Comparison of ENCODE assay signal across 31 mouse cellular contexts in the genomic region with DNA sequence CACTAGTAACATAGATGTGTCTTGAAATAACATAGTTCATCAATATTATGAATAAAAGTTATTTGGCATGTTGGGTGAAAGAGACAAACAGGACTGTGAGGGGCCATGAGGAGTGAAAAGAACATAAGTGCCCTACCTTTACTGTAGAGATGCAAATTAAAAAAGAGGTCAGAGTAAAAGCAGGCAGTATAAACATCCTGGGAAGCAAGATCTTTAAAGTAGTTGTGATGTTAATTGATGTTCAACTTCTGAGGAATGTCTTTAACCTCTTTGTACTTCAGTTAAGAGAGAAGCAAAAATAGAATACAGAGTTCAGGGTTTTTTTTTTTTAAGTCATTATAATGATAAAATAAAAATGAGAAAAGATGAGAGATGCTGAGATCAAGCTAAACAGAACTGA. TPM values are rescaled to one million over a fixed set of nuclear protein-coding genes. Genes with fewer than 3 reads are reported as not detected.
A peak's percentile ranks its signal among the peaks of the same experiment; 100 is the strongest.
DNase-seq lines count a peak whose midpoint lies in the region; ATAC-seq and TF ChIP-seq lines count a peak whose summit lies in the region.
"Had no signal": no experiment of that assay in that cellular context is flagged by ENCODE, and none has a peak within 500 bp of the region (broad histone marks: within the 10 kb centered on the region; RNA-seq: fewer than 3 reads in every experiment).

No protein-coding gene starts in this region.

- no peak overlapping the region for H3K9ac ChIP-seq in ES-E14 (ENCODE audit: insufficient read depth, low read depth, low read length, poor library complexity, severe bottlenecking)
- H3K9ac ChIP-seq in midbrain, postnatal 0 days (replicated peaks; ENCODE audit: low read length, poor library complexity, severe bottlenecking): no peak overlapping the region
- no peak overlapping the region for H3K9ac ChIP-seq in liver, embryonic 12.5 days

- in situ Hi-C loops in ES-E14 (cut with MboI; ENCODE audit: low sequenced_read_pairs in 2 of 2, unreplicated experiment in 2 of 2): no loop called here

- no peaks in the 10 kb centered on the region for H3K9me3 ChIP-seq in ES-E14 (ENCODE audit: control insufficient read depth, insufficient read depth, low read depth, low read length)
- no peaks in the 10 kb centered on the region for H3K9me3 ChIP-seq in midbrain, postnatal 0 days (ENCODE audit: low read length)
- H3K9me3 ChIP-seq in liver, embryonic 12.5 days (replicated peaks): no peaks in the 10 kb centered on the region
- H3K9me3 ChIP-seq: G1E had no signal

- peak; percentile 51 for DNase-seq in ES-CJ7 (ENCODE audit: low read depth, low spot score)
- DNase-seq in ES-E14 (ENCODE audit: low read depth, low spot score): peak; percentile 19
- peak; percentile 63 for DNase-seq in R1 (ENCODE audit: low read depth, low spot score)
- DNase-seq in ZHBTc4 (ENCODE audit: low read depth, low spot score): peak; percentile 46
- DNase-seq in urinary bladder, postnatal 36 days (ENCODE audit: low spot score in 2 of 2): no peak
- DNase-seq in midbrain, postnatal 0 days (ENCODE audit: low spot score): no peak
- DNase-seq in testis, postnatal 14 days (ENCODE audit: low spot score): no peak
- DNase-seq: adrenal gland, adult 2 months; adrenal gland, adult 8-10 months; adrenal gland, postnatal 10 days; adrenal gland, postnatal 14 days; adrenal gland, postnatal 25 days; adrenal gland, postnatal 36 days; B cell, adult 2 months; cerebellum, adult 11 months; cerebellum, adult 11-12 months; cerebellum, adult 18-20 months; cerebellum, adult 2 months; cerebellum, adult 8-10 months; cerebellum, adult 9-10 months had no signal

- H3K4me1 ChIP-seq in ES-E14 (ENCODE audit: control insufficient read depth in 2 of 2, insufficient read depth in 2 of 2, low read length in 2 of 2, poor library complexity in 1 of 2): peaks cover 2 to 3% of the 10 kb centered on the region in 2 experiments; a peak in 2 of 4 replicates
- H3K4me1 ChIP-seq in midbrain, postnatal 0 days (ENCODE audit: insufficient read depth, low read length): no peaks in the 10 kb centered on the region
- H3K4me1 ChIP-seq in liver, embryonic 12.5 days: no peaks in the 10 kb centered on the region

- no peaks in the 10 kb centered on the region for H3K36me3 ChIP-seq in ES-E14 (ENCODE audit: control insufficient read depth, insufficient read depth, low read length, poor library complexity, severe bottlenecking)
- H3K36me3 ChIP-seq in midbrain, postnatal 0 days (ENCODE audit: insufficient read depth, low read length): no peaks in the 10 kb centered on the region
- H3K36me3 ChIP-seq in liver, embryonic 12.5 days: no peaks in the 10 kb centered on the region
- H3K36me3 ChIP-seq: G1E had no signal

- no peak overlapping the region for H3K27ac ChIP-seq in ES-E14 (ENCODE audit: insufficient read depth, low read depth, low read length, poor library complexity, severe bottlenecking)
- no peak overlapping the region for H3K27ac ChIP-seq in midbrain, postnatal 0 days (ENCODE audit: low read depth, low read length)
- no peak overlapping the region for H3K27ac ChIP-seq in liver, embryonic 12.5 days

- no peak for ATAC-seq in midbrain, postnatal 0 days (ENCODE audit: low FRiP score)
- ATAC-seq in liver, embryonic 12.5 days: no peak
- ATAC-seq: activated CD4-positive, CD25-positive, alpha-beta regulatory T cell, adult 4 months; CD4-positive, CD25-positive, alpha-beta regulatory T cell, adult 4 months; Patski had no signal

- no peak overlapping the region for H3K4me2 ChIP-seq in midbrain, postnatal 0 days (ENCODE audit: low read depth, low read length, poor library complexity, severe bottlenecking)
- H3K4me2 ChIP-seq in liver, embryonic 12.5 days: no peak overlapping the region

- TF ChIP-seq CTCF in midbrain, postnatal 0 days (IDR thresholded peaks at IDR 0.05): no peak

- H3K27me3 ChIP-seq in midbrain, postnatal 0 days (ENCODE audit: insufficient read depth, low read length): no peaks in the 10 kb centered on the region
- H3K27me3 ChIP-seq in liver, embryonic 12.5 days (replicated peaks): no peaks in the 10 kb centered on the region
- H3K27me3 ChIP-seq: CH12.LX had no signal

- no peak overlapping the region for H3K4me3 ChIP-seq in ES-E14 (ENCODE audit: insufficient read depth in 1 of 2, low read depth in 1 of 2, low read length in 2 of 2, poor library complexity in 1 of 2, severe bottlenecking in 1 of 2)
- H3K4me3 ChIP-seq in midbrain, postnatal 0 days (ENCODE audit: low read depth, low read length): no peak overlapping the region
- H3K4me3 ChIP-seq in liver, embryonic 12.5 days: no peak overlapping the region

TF ChIP-seq in ES-E14, 5 proteins besides CTCF, POLR2A, EP300 and RAD21:
- TF ChIP-seq MAFK (IDR thresholded peaks at IDR 0.05; ENCODE audit: insufficient read depth, low read depth, low read length) (no peak), ZC3H11A (IDR thresholded peaks at IDR 0.05; ENCODE audit: borderline replicate concordance, low read depth, low read length) (no peak), CHD2 (IDR thresholded peaks at IDR 0.05; ENCODE audit: low read depth, low read length) (no peak), ZNF384 (IDR thresholded peaks at IDR 0.05; ENCODE audit: low read depth, low read length) (no peak), HCFC1 (IDR thresholded peaks at IDR 0.05; ENCODE audit: borderline replicate concordance, insufficient read depth, low read length) (no peak)

RNA-seq across cellular contexts. Expression of gene Smr3a, which starts 2.9 kb away (rescaled TPM):
- not detected in 2 replicates for total RNA-seq in ES-E14 (2012; rRNA removed)
- total RNA-seq in midbrain, postnatal 0 days (2014; rRNA removed): not detected in 2 replicates
- 0.38 TPM in 1 of 2 replicates, not detected in the other for polyA plus RNA-seq in midbrain, postnatal 0 days (2015; fragmentation: Nextera tagmentation; extraction: Ambion mirVana)
- not detected in 2 replicates for polyA plus RNA-seq in liver, embryonic 12.5 days (2016; fragmentation: Nextera tagmentation; extraction: Ambion mirVana)
- total RNA-seq: adrenal gland, adult 18-20 months; adrenal gland, adult 2 months; adrenal gland, adult 8-10 months; adrenal gland, postnatal 10 days; adrenal gland, postnatal 14 days; adrenal gland, postnatal 25 days; adrenal gland, postnatal 36 days; adrenal gland, postnatal 4 days; CH12.LX; G1E; MEL had no signal
- polyA plus RNA-seq: activated CD4-positive, CD25-positive, alpha-beta regulatory T cell, adult 4 months; adrenal gland, adult 2 months; brain, embryonic 14.5 days; C2C12; CD4-positive, CD25-positive, alpha-beta regulatory T cell, adult 4 months; cerebellum, adult 2 months; G1E; Patski had no signal

RNA-seq across cellular contexts. Expression of gene Cabs1, which starts 26.0 kb away (rescaled TPM):
- total RNA-seq in ES-E14 (2012; rRNA removed): 0.42 and 0.45 TPM in 2 replicates
- not detected in 2 replicates for total RNA-seq in midbrain, postnatal 0 days (2014; rRNA removed)
- polyA plus RNA-seq in midbrain, postnatal 0 days (2015; fragmentation: Nextera tagmentation; extraction: Ambion mirVana): not detected in 2 replicates
- polyA plus RNA-seq in liver, embryonic 12.5 days (2016; fragmentation: Nextera tagmentation; extraction: Ambion mirVana): not detected in 2 replicates
- total RNA-seq: adrenal gland, adult 18-20 months; adrenal gland, adult 2 months; adrenal gland, adult 8-10 months; adrenal gland, postnatal 10 days; adrenal gland, postnatal 14 days; adrenal gland, postnatal 25 days; adrenal gland, postnatal 36 days; adrenal gland, postnatal 4 days; CH12.LX; MEL had no signal
- polyA plus RNA-seq: activated CD4-positive, CD25-positive, alpha-beta regulatory T cell, adult 4 months; adrenal gland, adult 2 months; brain, embryonic 14.5 days; C2C12; CD4-positive, CD25-positive, alpha-beta regulatory T cell, adult 4 months; cerebellum, adult 2 months; G1E; Patski had no signal

RNA-seq across cellular contexts. Expression of gene Gm28434, which starts 35.9 kb away (rescaled TPM):
- not detected in 2 replicates for total RNA-seq in ES-E14 (2012; rRNA removed)
- not detected in 2 replicates for total RNA-seq in midbrain, postnatal 0 days (2014; rRNA removed)
- not detected in 2 replicates for polyA plus RNA-seq in midbrain, postnatal 0 days (2015; fragmentation: Nextera tagmentation; extraction: Ambion mirVana)
- not detected in 2 replicates for polyA plus RNA-seq in liver, embryonic 12.5 days (2016; fragmentation: Nextera tagmentation; extraction: Ambion mirVana)
- total RNA-seq: adrenal gland, adult 18-20 months; adrenal gland, adult 2 months; adrenal gland, adult 8-10 months; adrenal gland, postnatal 10 days; adrenal gland, postnatal 14 days; adrenal gland, postnatal 25 days; adrenal gland, postnatal 36 days; adrenal gland, postnatal 4 days; CH12.LX; G1E; MEL had no signal
- polyA plus RNA-seq: activated CD4-positive, CD25-positive, alpha-beta regulatory T cell, adult 4 months; adrenal gland, adult 2 months; brain, embryonic 14.5 days; C2C12; CD4-positive, CD25-positive, alpha-beta regulatory T cell, adult 4 months; cerebellum, adult 2 months; G1E; Patski had no signal

RNA-seq across cellular contexts. Expression of gene 2310003L06Rik, which starts 36.0 kb away (rescaled TPM):
- total RNA-seq in ES-E14 (2012; rRNA removed): 1.3 and 2.7 TPM in 2 replicates
- total RNA-seq in midbrain, postnatal 0 days (2014; rRNA removed): 0.33 TPM in 1 of 2 replicates, not detected in the other
- 0.12 and 0.17 TPM in 2 replicates for polyA plus RNA-seq in midbrain, postnatal 0 days (2015; fragmentation: Nextera tagmentation; extraction: Ambion mirVana)
- polyA plus RNA-seq in liver, embryonic 12.5 days (2016; fragmentation: Nextera tagmentation; extraction: Ambion mirVana): not detected in 2 replicates
- total RNA-seq: adrenal gland, adult 18-20 months; adrenal gland, adult 2 months; adrenal gland, adult 8-10 months; adrenal gland, postnatal 10 days; adrenal gland, postnatal 14 days; adrenal gland, postnatal 25 days; adrenal gland, postnatal 36 days; adrenal gland, postnatal 4 days; MEL had no signal
- polyA plus RNA-seq: activated CD4-positive, CD25-positive, alpha-beta regulatory T cell, adult 4 months; adrenal gland, adult 2 months; brain, embryonic 14.5 days; C2C12; CD4-positive, CD25-positive, alpha-beta regulatory T cell, adult 4 months; cerebellum, adult 2 months; G1E; Patski had no signal

Comparison
In these comparisons a context has a peak if more than half of its experiments do, and no peak if none do; other contexts are left out.
1. DNase-seq: peak in ES-CJ7 (single experiment), ES-E14 (single experiment), R1 (single experiment) and ZHBTc4 (single experiment); none in urinary bladder, postnatal 36 days (0 of 2), midbrain, postnatal 0 days (single experiment) and testis, postnatal 14 days (single experiment).